ENCODE assay signal across 9 mouse cellular contexts in genomic region chr11:39588641-39589385, GRCm38 (mm10).
DNase-seq lines count a peak whose midpoint lies in the region; ATAC-seq and TF ChIP-seq lines count a peak whose summit lies in the region.
"Had no signal": no experiment of that assay in that cellular context is flagged by ENCODE, and none has a peak within 500 bp of the region (broad histone marks: within the 10 kb centered on the region; RNA-seq: fewer than 3 reads in every experiment).

No protein-coding gene starts in this region.

- no peak for TF ChIP-seq POLR2A in small intestine, adult 2 months (IDR thresholded peaks at IDR 0.05; ENCODE audit: low read depth, low read length)

- peak; percentile 73; the same call in 1 of the 2 replicates for TF ChIP-seq CTCF in small intestine, adult 2 months (IDR thresholded peaks at IDR 0.05; ENCODE audit: extremely low read depth, insufficient read length, insufficient replicate concordance, low read depth, low read length)

- no peak overlapping the region for H3K27ac ChIP-seq in forebrain, embryonic 12.5 days
- peak overlapping the region; percentile 30; the same call in 1 of the 2 replicates for H3K27ac ChIP-seq in hindbrain, embryonic 15.5 days (replicated peaks)
- no peak overlapping the region for H3K27ac ChIP-seq in small intestine, adult 2 months (ENCODE audit: insufficient read depth, low read depth, low read length)
- H3K27ac ChIP-seq: liver, embryonic 13.5 days had no signal

- 13% methylated on average over 15 of the region's 15 CpGs for WGBS in forebrain, embryonic 12.5 days
- whole genome bisulfite sequencing in hindbrain, embryonic 15.5 days = 10% methylated on average over 15 of the region's 15 CpGs
- WGBS in small intestine, adult 2 months = 20% methylated on average over 15 of the region's 15 CpGs

- 0 out of 2 replicates have a peak, but pooled peaks cover 3% of the 10 kb centered on the region for H3K4me1 ChIP-seq in forebrain, embryonic 12.5 days
- H3K4me1 ChIP-seq in hindbrain, embryonic 15.5 days (replicated peaks) = no peaks in the 10 kb centered on the region
- H3K4me1 ChIP-seq in small intestine, adult 2 months (ENCODE audit: control insufficient read depth, insufficient read depth, insufficient read length, low read length) = no peaks in the 10 kb centered on the region
- H3K4me1 ChIP-seq: liver, embryonic 13.5 days had no signal

- H3K36me3 ChIP-seq in forebrain, embryonic 12.5 days (replicated peaks) = no peaks in the 10 kb centered on the region
- H3K36me3 ChIP-seq in hindbrain, embryonic 15.5 days = no peaks in the 10 kb centered on the region
- no peaks in the 10 kb centered on the region for H3K36me3 ChIP-seq in small intestine, adult 2 months (ENCODE audit: control insufficient read depth, insufficient read depth, low read length)
- H3K36me3 ChIP-seq: liver, embryonic 13.5 days had no signal

- ATAC-seq in forebrain, embryonic 12.5 days (ENCODE audit: low FRiP score) = peak; percentile 85
- ATAC-seq in hindbrain, embryonic 15.5 days (ENCODE audit: low FRiP score, low read depth) = peak; percentile 75; the same call in 1 of the 2 replicates
- ATAC-seq in megakaryocyte progenitor cell, adult 5-6 weeks (replicated peaks; ENCODE audit: poor library complexity) = peak; percentile 34; the same call in 1 of the 2 replicates

- peak; percentile 37 for DNase-seq in MN1 (ENCODE audit: low spot score)
- DNase-seq in brain, adult 2 months (ENCODE audit: low read depth, low spot score) = peak; percentile 89
- DNase-seq in layer of hippocampus, postnatal 25 days (ENCODE audit: extremely low spot score in 1 of 2, low spot score in 1 of 2) = peak; percentile 39 to 74
- no peak for DNase-seq in thymus, postnatal 25 days
- DNase-seq: liver, embryonic 13.5 days had no signal

- H3K4me3 ChIP-seq in forebrain, embryonic 12.5 days (replicated peaks) = no peak overlapping the region; the same call in 1 of the 2 replicates
- H3K4me3 ChIP-seq in hindbrain, embryonic 15.5 days = peak overlapping the region; percentile 25
- no peak overlapping the region for H3K4me3 ChIP-seq in small intestine, adult 2 months (ENCODE audit: low read depth, low read length)
- H3K4me3 ChIP-seq: liver, embryonic 13.5 days had no signal

- H3K4me2 ChIP-seq in forebrain, embryonic 12.5 days = peak overlapping the region; percentile 39
- H3K4me2 ChIP-seq in hindbrain, embryonic 15.5 days = peak overlapping the region; percentile 51
- H3K4me2 ChIP-seq: liver, embryonic 13.5 days had no signal

- H3K9me3 ChIP-seq in forebrain, embryonic 12.5 days = no peaks in the 10 kb centered on the region
- no peaks in the 10 kb centered on the region for H3K9me3 ChIP-seq in hindbrain, embryonic 15.5 days
- H3K9me3 ChIP-seq: liver, embryonic 13.5 days had no signal

- H3K27me3 ChIP-seq in forebrain, embryonic 12.5 days = peaks cover 4% of the 10 kb centered on the region; the same call in 1 of the 2 replicates
- no peaks in the 10 kb centered on the region for H3K27me3 ChIP-seq in hindbrain, embryonic 15.5 days
- H3K27me3 ChIP-seq in small intestine, adult 2 months (ENCODE audit: control insufficient read depth, insufficient read depth, low read length) = no peaks in the 10 kb centered on the region
- H3K27me3 ChIP-seq: liver, embryonic 13.5 days had no signal

- peak overlapping the region; percentile 33; the same call in 1 of the 2 replicates for H3K9ac ChIP-seq in forebrain, embryonic 12.5 days
- peak overlapping the region; percentile 25; the same call in 1 of the 2 replicates for H3K9ac ChIP-seq in hindbrain, embryonic 15.5 days
- H3K9ac ChIP-seq: liver, embryonic 13.5 days had no signal

Comparison
In these comparisons a context has a peak if more than half of its experiments do, and no peak if none do; other contexts are left out.
1. ATAC-seq: peak in every context shown above with its lines; median percentile 85 in forebrain, embryonic 12.5 days; 75 in hindbrain, embryonic 15.5 days; 34 in megakaryocyte progenitor cell, adult 5-6 weeks.